Mouse (Mus musculus) C2C12 (cell line): ENCODE measurements around the gene Zfp384.

Experiments used
- CEBPB ChIP-seq: IDR thresholded peaks from one replicate; pipeline ENCODE4 v1.6.1; 2011; ENCODE audit warnings: low read depth, mild to moderate bottlenecking, control low read depth, moderate library complexity
- CTCF ChIP-seq: IDR thresholded peaks from one replicate; pipeline ENCODE4 v1.5.1; 2011; ENCODE audit not compliant: control insufficient read depth, insufficient read depth, insufficient read length
- FOSL1 ChIP-seq: IDR thresholded peaks from one replicate; pipeline ENCODE4 v1.8.0; 2011; ENCODE audit warnings: mild to moderate bottlenecking, low read length; ENCODE audit not compliant: poor library complexity, insufficient read depth, severe bottlenecking
- MAX ChIP-seq: IDR thresholded peaks from one replicate; pipeline ENCODE4 v1.6.1; 2011; ENCODE audit warnings: mild to moderate bottlenecking, control low read depth
- MYOD1 ChIP-seq: IDR thresholded peaks from one replicate; pipeline ENCODE4 v1.6.1; 2011; ENCODE audit warnings: low read depth; ENCODE audit not compliant: control insufficient read depth, insufficient read length
- MYOG ChIP-seq: IDR thresholded peaks from one replicate; pipeline ENCODE4 v1.6.1; 2011; ENCODE audit not compliant: control insufficient read depth, insufficient read length; ENCODE audit errors: extremely low read depth
- USF1 ChIP-seq: IDR thresholded peaks from one replicate; pipeline ENCODE4 v1.6.1; 2011; ENCODE audit warnings: low read depth, mild to moderate bottlenecking, control low read depth, moderate library complexity

GRCm38 (mm10) chr6:124992241-124992640 lies 16.7 kb upstream of the Zfp384 start:
- no peak for TF ChIP-seq CTCF
- no peak for TF ChIP-seq CEBPB
- TF ChIP-seq USF1 = no peak
- TF ChIP-seq MAX = no peak
- no peak for TF ChIP-seq FOSL1
- TF ChIP-seq MYOD1 = no peak
- no peak for TF ChIP-seq MYOG
